Mouse (Mus musculus): ENCODE data around the gene Car9.

- TF ChIP-seq CTCF (IDR thresholded peaks at IDR 0.05; ENCODE audit: low read depth) (no peak), EP300 (IDR thresholded peaks at IDR 0.05; ENCODE audit: low read depth) (no peak)
These were observed 54.8 kb downstream of the Car9 start for GRCm38 (mm10) chr4:43561436-43561996.

Data from liver, embryonic 14.5 days (tissue).